Mouse (Mus musculus): Measurements from ENCODE around the gene Fhl4. TPM values are rescaled to one million over a fixed set of nuclear protein-coding genes. Genes with fewer than 3 reads are reported as not detected.

Fhl4 gene
- under 1 TPM; 0.34 to 0.56 TPM for total RNA-seq (2021)
- long read RNA-seq, experiment 1: 0 reads
- long read RNA-seq, experiment 2: 0 reads

DNA sequence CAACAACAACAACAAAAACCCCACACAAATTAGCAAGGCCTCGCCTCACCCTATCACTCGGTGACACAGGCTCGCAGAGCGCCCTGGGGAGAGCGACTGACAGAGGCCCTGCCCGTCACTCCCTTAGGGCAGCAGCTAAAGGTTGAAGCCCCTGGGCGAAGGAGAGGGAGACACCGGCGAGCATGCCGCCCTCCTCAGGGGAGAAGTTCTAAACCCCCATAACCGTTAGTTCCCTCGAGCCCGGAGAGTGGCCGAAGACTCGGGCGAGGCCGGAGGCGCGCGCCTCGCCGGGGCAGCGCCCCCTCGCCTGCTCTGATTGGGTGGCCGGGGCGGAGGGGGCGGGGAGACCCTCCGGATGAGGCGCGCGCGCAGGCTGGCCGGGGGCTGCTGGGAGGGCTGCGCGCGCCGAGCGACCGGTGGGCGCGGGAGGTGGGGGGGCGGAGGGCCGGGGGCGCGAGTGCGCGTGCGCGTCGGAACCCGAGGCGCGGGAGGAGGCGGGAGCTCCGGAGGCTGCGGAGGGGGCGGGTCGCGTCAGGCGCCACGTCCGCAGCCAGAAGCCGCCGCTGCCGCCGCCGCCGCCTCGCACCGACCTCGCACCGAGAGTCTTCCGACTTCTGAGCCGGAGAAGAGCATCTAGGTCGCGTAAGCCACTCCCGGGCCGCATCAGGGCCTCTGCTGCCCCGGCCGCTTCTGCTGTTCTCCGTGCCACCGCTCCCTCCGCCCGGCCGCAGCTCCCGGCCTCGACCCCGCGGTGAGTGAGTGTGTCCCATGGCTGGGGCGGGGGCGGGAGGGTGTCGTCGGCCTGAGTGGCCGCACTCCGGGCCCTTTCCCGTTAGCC, at the start of gene Fhl4, which contains the start of gene Tmem263:
Fhl4 (minus strand) TSS at position 249 of the 838 bp plus-strand sequence.
Tmem263 (plus strand) TSS at position 381 of the 838 bp plus-strand sequence.
- Histone ChIP-seq H3K4me3 (peak within 1 kb of the TSS; percentile 82), H3K27ac (peak within 1 kb of the TSS; percentile 94)
- TF ChIP-seq CTCF (IDR thresholded peaks at IDR 0.05): no peak; the same call in 1 of the 2 replicates
- intact Hi-C loops (cut with DNase I): loop anchor here (5.0 kb wide), 3 partner anchors 185 to 480 kb away; partner anchors contain the start of genes Polr3b and Ric8b
- DNase-seq (ENCODE audit: extremely low spot score in 1 of 2, low spot score in 2 of 2): peak; percentile 67 to 80

GRCm38 (mm10) chr10:85149226-85149625, 46.9 kb upstream of the Fhl4 start:
- H3K4me3 ChIP-seq: no peak overlapping the region
- no peak overlapping the region for H3K27ac ChIP-seq
- DNase-seq (ENCODE audit: extremely low spot score in 1 of 2, low spot score in 2 of 2): no peak
- intact Hi-C loops (cut with DNase I): no loop called here
- TF ChIP-seq CTCF (IDR thresholded peaks at IDR 0.05): no peak

GRCm38 (mm10) chr10:85146282-85146681, 44.0 kb upstream of the Fhl4 start:
- Histone ChIP-seq H3K27ac (no peak overlapping the region), H3K4me3 (no peak overlapping the region)
- TF ChIP-seq CTCF (IDR thresholded peaks at IDR 0.05): no peak
- intact Hi-C loops (cut with DNase I): no loop called here
- DNase-seq (ENCODE audit: extremely low spot score in 1 of 2, low spot score in 2 of 2): no peak

- intact Hi-C loops (cut with DNase I): no loop called here
- Histone ChIP-seq H3K4me3 (no peak overlapping the region), H3K27ac (no peak overlapping the region)
- no peak for TF ChIP-seq CTCF (IDR thresholded peaks at IDR 0.05)
- DNase-seq (ENCODE audit: extremely low spot score in 1 of 2, low spot score in 2 of 2): no peak
Measured at GRCm38 (mm10) chr10:85141465-85141864, 39.2 kb upstream of the Fhl4 start.

DNA sequence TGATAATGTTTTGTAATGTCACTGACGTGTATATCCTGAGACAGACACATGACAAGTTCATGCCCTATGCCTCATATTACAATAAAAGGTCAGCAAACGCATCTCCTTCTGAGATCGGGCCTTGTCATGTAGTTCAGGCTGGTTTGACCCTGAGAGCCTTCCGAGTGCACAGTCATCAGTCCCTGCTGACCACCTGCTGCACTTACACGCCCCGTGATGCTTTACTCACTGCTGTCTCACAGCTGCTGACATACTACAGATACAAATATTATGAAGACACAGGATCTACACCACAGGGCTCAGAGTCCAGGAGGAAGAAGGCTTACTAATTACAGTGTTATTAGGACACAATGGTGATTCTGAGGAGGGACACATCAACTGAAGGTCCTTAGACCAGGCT, 34.3 kb upstream of the Fhl4 start:
- no peak for TF ChIP-seq CTCF (IDR thresholded peaks at IDR 0.05)
- no peak for DNase-seq (ENCODE audit: extremely low spot score in 1 of 2, low spot score in 2 of 2)
- intact Hi-C loops (cut with DNase I): no loop called here
- H3K27ac ChIP-seq: no peak overlapping the region
- H3K4me3 ChIP-seq: no peak overlapping the region

- TF ChIP-seq CTCF (IDR thresholded peaks at IDR 0.05): no peak
- Histone ChIP-seq H3K4me3 (peak overlapping the region; percentile 81), H3K27ac (no peak overlapping the region)
- no peak for DNase-seq (ENCODE audit: extremely low spot score in 1 of 2, low spot score in 2 of 2)
- intact Hi-C loops (cut with DNase I): no loop called here
Measured at GRCm38 (mm10) chr10:85128453-85128852, 26.2 kb upstream of the Fhl4 start.

- H3K4me3 ChIP-seq: peak within 1 kb of the TSS; percentile 81
- intact Hi-C loops (cut with DNase I): no loop called here
- H3K27ac ChIP-seq: peak within 1 kb of the TSS; percentile 85
- DNase-seq (ENCODE audit: extremely low spot score in 1 of 2, low spot score in 2 of 2): peak; percentile 89 to 92
- TF ChIP-seq CTCF (IDR thresholded peaks at IDR 0.05): peak; percentile 20
Measured at GRCm38 (mm10) chr10:85127395-85128287, 25.3 kb upstream of the Fhl4 start, which contains the start of gene Mterf2. Gene Mterf2, minus strand, starts transcription at chr10:85128027.

- intact Hi-C loops (cut with DNase I): no loop called here
- Histone ChIP-seq H3K4me3 (no peak overlapping the region), H3K27ac (no peak overlapping the region)
- no peak for DNase-seq (ENCODE audit: extremely low spot score in 1 of 2, low spot score in 2 of 2)
- no peak for TF ChIP-seq CTCF (IDR thresholded peaks at IDR 0.05)
Measured at GRCm38 (mm10) chr10:85125184-85125583, 22.9 kb upstream of the Fhl4 start.

- TF ChIP-seq CTCF (IDR thresholded peaks at IDR 0.05): no peak
- intact Hi-C loops (cut with DNase I): no loop called here
- DNase-seq (ENCODE audit: extremely low spot score in 1 of 2, low spot score in 2 of 2): no peak
- H3K27ac ChIP-seq: no peak overlapping the region
- H3K4me3 ChIP-seq: no peak overlapping the region
Measured at GRCm38 (mm10) chr10:85114409-85114808, 12.1 kb upstream of the Fhl4 start.

GRCm38 (mm10) chr10:85103085-85103885, 990 bp upstream of the Fhl4 start:
- H3K27ac ChIP-seq: peak overlapping the region; percentile 92
- peak overlapping the region; percentile 82 for H3K4me3 ChIP-seq
- no peak for TF ChIP-seq CTCF (IDR thresholded peaks at IDR 0.05)
- intact Hi-C loops (cut with DNase I): loop anchor here (5.0 kb wide), 3 partner anchors 186 to 481 kb away; partner anchors contain the start of genes Polr3b and Ric8b
- peak; percentile 19 to 40 for DNase-seq (ENCODE audit: extremely low spot score in 1 of 2, low spot score in 2 of 2)

- peak overlapping the region; percentile 82 for H3K4me3 ChIP-seq
- no peak for DNase-seq (ENCODE audit: extremely low spot score in 1 of 2, low spot score in 2 of 2)
- peak overlapping the region; percentile 94 for H3K27ac ChIP-seq
- TF ChIP-seq CTCF (IDR thresholded peaks at IDR 0.05): no peak
- intact Hi-C loops (cut with DNase I): loop anchor here (5.0 kb wide), 3 partner anchors 185 to 480 kb away; partner anchors contain the start of genes Polr3b and Ric8b
Measured at GRCm38 (mm10) chr10:85101841-85102240, 454 bp downstream of the Fhl4 start.
